Mouse (Mus musculus): ENCODE results near the gene Has1. TPM values are rescaled to one million over a fixed set of nuclear protein-coding genes. Genes with fewer than 3 reads are reported as not detected.
A peak's percentile ranks its signal among the peaks of the same experiment; 100 is the strongest.

Has1 gene
- polyA plus RNA-seq, 1 experiment, result not detected

- Histone ChIP-seq H3K36me3 (ENCODE audit: control insufficient read depth) (no peaks in the 10 kb centered on the region; the same call in 1 of the 2 replicates), H3K9me3 (ENCODE audit: control insufficient read depth, low read length) (no peaks in the 10 kb centered on the region), H3K4me3 (replicated peaks) (no peak overlapping the region), H3K27me3 (ENCODE audit: control insufficient read depth) (no peaks in the 10 kb centered on the region), H3K4me1 (ENCODE audit: control insufficient read depth) (peaks cover 18% of the 10 kb centered on the region)
- TF ChIP-seq GATA1 (IDR thresholded peaks at IDR 0.05; ENCODE audit: low read length) (no peak), TAL1 (IDR thresholded peaks at IDR 0.05; ENCODE audit: low read length) (no peak)
Measured at GRCm38 (mm10) chr17:17836101-17836500, 18.9 kb downstream of the Has1 start.

GRCm38 (mm10) chr17:17834896-17835295, 20.1 kb downstream of the Has1 start:
- TF ChIP-seq TAL1 (IDR thresholded peaks at IDR 0.05; ENCODE audit: low read length) (no peak), GATA1 (IDR thresholded peaks at IDR 0.05; ENCODE audit: low read length) (no peak)
- Histone ChIP-seq H3K9me3 (ENCODE audit: control insufficient read depth, low read length) (no peaks in the 10 kb centered on the region), H3K4me1 (ENCODE audit: control insufficient read depth) (peaks cover 18% of the 10 kb centered on the region), H3K4me3 (replicated peaks) (no peak overlapping the region), H3K27me3 (ENCODE audit: control insufficient read depth) (no peaks in the 10 kb centered on the region), H3K36me3 (ENCODE audit: control insufficient read depth) (no peaks in the 10 kb centered on the region; the same call in 1 of the 2 replicates)

GRCm38 (mm10) chr17:17830731-17831130, 24.3 kb downstream of the Has1 start:
- H3K36me3 ChIP-seq (ENCODE audit: control insufficient read depth), result no peaks in the 10 kb centered on the region
- no peaks in the 10 kb centered on the region for H3K9me3 ChIP-seq (ENCODE audit: control insufficient read depth, low read length)
- peaks cover 37% of the 10 kb centered on the region for H3K27me3 ChIP-seq (ENCODE audit: control insufficient read depth)
- no peak overlapping the region for H3K4me3 ChIP-seq (replicated peaks)
- TF ChIP-seq GATA1 (IDR thresholded peaks at IDR 0.05; ENCODE audit: low read length) (no peak), TAL1 (IDR thresholded peaks at IDR 0.05; ENCODE audit: low read length) (no peak)
- H3K4me1 ChIP-seq (ENCODE audit: control insufficient read depth), result peaks cover 2% of the 10 kb centered on the region; the same call in 1 of the 2 replicates

GRCm38 (mm10) chr17:17829816-17830535, 25.0 kb downstream of the Has1 start:
- Histone ChIP-seq H3K36me3 (ENCODE audit: control insufficient read depth) (no peaks in the 10 kb centered on the region), H3K27me3 (ENCODE audit: control insufficient read depth) (peaks cover 42% of the 10 kb centered on the region), H3K9me3 (ENCODE audit: control insufficient read depth, low read length) (no peaks in the 10 kb centered on the region), H3K4me3 (replicated peaks) (no peak overlapping the region), H3K4me1 (ENCODE audit: control insufficient read depth) (peaks cover 2% of the 10 kb centered on the region; the same call in 1 of the 2 replicates)
- no peak for TF ChIP-seq TAL1 (IDR thresholded peaks at IDR 0.05; ENCODE audit: low read length)
- no peak for TF ChIP-seq GATA1 (IDR thresholded peaks at IDR 0.05; ENCODE audit: low read length)

- no peak for TF ChIP-seq TAL1 (IDR thresholded peaks at IDR 0.05; ENCODE audit: low read length)
- no peak for TF ChIP-seq GATA1 (IDR thresholded peaks at IDR 0.05; ENCODE audit: low read length)
- peaks cover 2% of the 10 kb centered on the region; the same call in 1 of the 2 replicates for H3K4me1 ChIP-seq (ENCODE audit: control insufficient read depth)
- no peak overlapping the region for H3K4me3 ChIP-seq (replicated peaks)
- no peaks in the 10 kb centered on the region for H3K9me3 ChIP-seq (ENCODE audit: control insufficient read depth, low read length)
- H3K27me3 ChIP-seq (ENCODE audit: control insufficient read depth), result peaks cover 43% of the 10 kb centered on the region
- no peaks in the 10 kb centered on the region for H3K36me3 ChIP-seq (ENCODE audit: control insufficient read depth)
Measured at GRCm38 (mm10) chr17:17829052-17829785, 25.8 kb downstream of the Has1 start.

- Histone ChIP-seq H3K4me1 (ENCODE audit: control insufficient read depth) (peaks cover 2% of the 10 kb centered on the region; the same call in 1 of the 2 replicates), H3K4me3 (replicated peaks) (peak overlapping the region; percentile 55), H3K27me3 (ENCODE audit: control insufficient read depth) (peaks cover 43% of the 10 kb centered on the region), H3K36me3 (ENCODE audit: control insufficient read depth) (no peaks in the 10 kb centered on the region), H3K9me3 (ENCODE audit: control insufficient read depth, low read length) (no peaks in the 10 kb centered on the region)
- TF ChIP-seq GATA1 (IDR thresholded peaks at IDR 0.05; ENCODE audit: low read length), result no peak
- no peak for TF ChIP-seq TAL1 (IDR thresholded peaks at IDR 0.05; ENCODE audit: low read length)
Measured at GRCm38 (mm10) chr17:17828191-17828981, 26.6 kb downstream of the Has1 start.

- Histone ChIP-seq H3K4me1 (ENCODE audit: control insufficient read depth) (peaks cover 2% of the 10 kb centered on the region; the same call in 1 of the 2 replicates), H3K36me3 (ENCODE audit: control insufficient read depth) (no peaks in the 10 kb centered on the region), H3K27me3 (ENCODE audit: control insufficient read depth) (peaks cover 43% of the 10 kb centered on the region), H3K9me3 (ENCODE audit: control insufficient read depth, low read length) (no peaks in the 10 kb centered on the region), H3K4me3 (replicated peaks) (peak overlapping the region; percentile 55)
- TF ChIP-seq GATA1 (IDR thresholded peaks at IDR 0.05; ENCODE audit: low read length), result no peak
- TF ChIP-seq TAL1 (IDR thresholded peaks at IDR 0.05; ENCODE audit: low read length), result no peak
Measured at GRCm38 (mm10) chr17:17827658-17828190, 27.3 kb downstream of the Has1 start.

- peak within 1 kb of the TSS; percentile 55 for H3K4me3 ChIP-seq (replicated peaks)
- TF ChIP-seq TAL1 (IDR thresholded peaks at IDR 0.05; ENCODE audit: low read length) (no peak), GATA1 (IDR thresholded peaks at IDR 0.05; ENCODE audit: low read length) (no peak)
Measured at GRCm38 (mm10) chr17:17826751-17827657, 28.0 kb downstream of the Has1 start, which contains the start of gene Spaca6. Gene Spaca6 (plus strand): TSS chr17:17827158.

More at GRCm38 (mm10) chr17:17826751-17827657, 28.0 kb downstream of the Has1 start, which contains the start of gene Spaca6:
- Histone ChIP-seq H3K4me1 (ENCODE audit: control insufficient read depth) (peaks cover 2% of the 10 kb centered on the region; the same call in 1 of the 2 replicates), H3K27me3 (ENCODE audit: control insufficient read depth) (peaks cover 43% of the 10 kb centered on the region), H3K9me3 (ENCODE audit: control insufficient read depth, low read length) (no peaks in the 10 kb centered on the region), H3K36me3 (ENCODE audit: control insufficient read depth) (no peaks in the 10 kb centered on the region)
